Mouse (Mus musculus) liver, adult 2 months (tissue): Measurements from ENCODE around the gene Sorbs2.

Source experiments
- CTCF ChIP-seq: fragments of 200-500 bp; IDR thresholded peaks from 2 replicates; pipeline ENCODE4 v1.5.1; 2011; ENCODE audit warnings: low read depth, low read length, control low read depth
- POLR2A ChIP-seq: fragments of 200-500 bp; IDR thresholded peaks from 2 replicates; pipeline ENCODE4 v1.6.1; 2011; ENCODE audit warnings: low read length, control low read depth; ENCODE audit not compliant: insufficient read depth; ENCODE audit errors: extremely low read depth

- TF ChIP-seq POLR2A, result no peak
- no peak for TF ChIP-seq CTCF
Observed at GRCm38 (mm10) chr8:45631023-45631422, 123.4 kb downstream of the Sorbs2 start.
